Mouse (Mus musculus) erythroblast, adult 5-6 weeks (primary cell): ENCODE measurements around the gene Akr1d1. TPM values are rescaled to one million over a fixed set of nuclear protein-coding genes. Genes with fewer than 3 reads are reported as not detected.

Experiments
- ATAC-seq: replicated peaks from 2 replicates; pipeline ENCODE4 v1.8.0; 2016; ENCODE audit warnings: moderate number of reproducible peaks, mild to moderate bottlenecking, moderate TSS enrichment, inconsistent platforms; ENCODE audit not compliant: poor library complexity, low FRiP score, severe bottlenecking
- total RNA-seq, 2 experiments: library from RNA; stranded (forward) in 1 of 2; stranded (reverse) in 1 of 2; fragments of 150-400 nt in 1 of 2; fragments of 200-764, 138-1000 nt in 1 of 2; gene quantifications; 2 replicates each; pipeline versions ENCODE4 v1.2.3 to v1.2.4; 2015 to 2017; ENCODE audit warnings: low replicate concordance in 2 of 2

The Akr1d1 gene
- total RNA-seq (2015; ENCODE audit: low replicate concordance) (not detected in 2 replicates), total RNA-seq (2017; ENCODE audit: low replicate concordance) (not detected in 2 replicates)

DNA sequence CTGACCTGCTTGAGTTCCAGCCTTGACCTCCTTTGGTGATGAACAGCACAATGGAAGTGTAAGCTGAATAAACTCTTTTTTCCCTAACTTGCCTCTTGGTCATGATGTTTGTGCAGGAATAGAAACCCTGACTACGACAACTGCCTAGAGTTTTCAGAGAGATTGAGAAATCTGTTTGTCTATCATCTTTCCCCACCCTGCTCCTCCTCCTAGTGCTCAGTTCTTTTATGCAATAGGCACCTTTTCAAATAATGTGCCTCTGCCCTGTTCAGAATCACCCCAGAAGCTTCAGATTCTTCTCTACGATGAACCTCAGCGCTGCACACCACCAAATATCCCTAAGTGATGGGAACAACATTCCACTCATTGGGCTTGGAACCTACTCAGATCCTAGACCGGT, at the start of gene Akr1d1:
TSS of gene Akr1d1 (plus strand) at position 234 of the 400 bp plus-strand sequence.
- ATAC-seq = no peak

DNA sequence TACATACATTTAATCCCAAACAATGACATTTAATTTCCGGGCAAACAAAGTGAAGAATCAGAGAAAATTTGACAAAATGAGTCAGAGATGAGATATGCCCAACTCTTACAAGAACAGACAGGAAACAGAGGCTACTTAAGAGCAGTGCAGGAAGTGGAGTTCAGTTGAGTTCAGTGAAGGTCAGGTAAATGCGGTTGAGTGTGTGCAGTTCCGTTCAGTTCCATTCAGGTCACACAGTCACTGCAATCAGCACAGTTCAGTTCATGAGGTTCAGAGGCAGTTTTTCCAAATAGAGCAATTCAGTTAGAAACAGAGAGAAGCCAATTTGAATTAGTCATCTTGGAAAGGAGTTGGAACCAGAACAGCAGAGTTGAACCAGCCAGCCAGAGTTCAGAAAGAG, 48.8 kb upstream of the Akr1d1 start:
- ATAC-seq = no peak

DNA sequence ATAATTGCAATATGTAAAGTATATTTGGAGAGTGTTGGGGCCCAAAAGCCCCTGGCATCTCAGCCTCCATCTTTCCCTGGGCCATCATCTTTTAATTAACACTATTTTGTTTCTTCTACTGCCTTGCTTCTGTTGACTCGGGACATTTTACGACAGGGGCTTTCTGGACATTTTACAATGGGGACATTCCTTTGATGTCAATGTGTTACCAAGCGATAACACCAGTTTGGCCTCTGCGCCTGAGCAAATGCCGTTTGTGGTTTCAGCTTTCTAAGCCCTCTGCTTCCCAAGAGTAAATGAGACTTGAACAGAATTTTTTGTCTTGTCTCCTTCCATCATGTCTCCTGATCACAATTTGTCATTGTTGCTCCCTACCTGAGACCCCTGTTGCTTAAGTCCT, 46.7 kb upstream of the Akr1d1 start:
- no peak for ATAC-seq

DNA sequence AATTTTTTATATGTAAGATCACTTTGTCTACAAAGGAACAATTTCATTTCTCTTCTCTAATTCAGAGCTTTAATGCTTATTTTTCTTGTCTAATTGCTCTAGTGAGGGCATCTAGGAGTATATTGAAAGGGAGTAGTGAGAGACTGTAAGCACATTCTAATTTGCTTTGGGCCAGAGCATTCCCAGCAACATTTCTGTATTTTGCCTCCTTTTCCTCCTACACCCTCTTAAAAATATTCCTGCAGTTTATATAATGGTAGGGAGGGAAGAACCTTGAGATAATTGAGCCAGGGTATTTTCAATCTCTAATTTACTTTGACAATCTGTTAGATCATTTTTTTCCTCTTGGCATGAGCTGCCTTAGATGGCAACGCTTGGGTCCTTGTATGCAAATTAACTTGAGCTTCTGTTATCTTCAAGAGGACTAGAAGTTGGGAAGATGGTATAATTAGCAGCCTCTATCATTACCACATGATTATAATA, 45.3 kb upstream of the Akr1d1 start:
- no peak for ATAC-seq

DNA sequence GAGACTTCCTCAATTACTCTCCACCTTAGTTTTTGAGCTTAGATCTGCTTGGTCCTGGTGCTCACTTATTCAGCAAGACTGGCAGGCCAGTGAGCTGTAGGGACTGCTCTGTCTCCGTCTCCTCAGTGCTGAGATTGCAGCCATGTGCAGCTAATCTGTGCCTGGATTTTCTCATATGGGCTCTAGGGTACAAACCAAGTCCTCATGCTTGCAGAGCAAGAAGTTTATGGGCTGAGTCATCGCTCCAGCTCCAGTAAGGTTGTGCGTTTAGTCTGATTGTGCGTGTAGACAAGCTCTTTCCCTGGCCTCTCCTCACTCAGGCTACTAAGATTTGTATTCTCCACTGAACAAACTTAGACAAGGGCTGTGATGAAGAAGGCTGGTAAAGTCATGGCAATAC, 43.5 kb upstream of the Akr1d1 start:
- no peak for ATAC-seq

DNA sequence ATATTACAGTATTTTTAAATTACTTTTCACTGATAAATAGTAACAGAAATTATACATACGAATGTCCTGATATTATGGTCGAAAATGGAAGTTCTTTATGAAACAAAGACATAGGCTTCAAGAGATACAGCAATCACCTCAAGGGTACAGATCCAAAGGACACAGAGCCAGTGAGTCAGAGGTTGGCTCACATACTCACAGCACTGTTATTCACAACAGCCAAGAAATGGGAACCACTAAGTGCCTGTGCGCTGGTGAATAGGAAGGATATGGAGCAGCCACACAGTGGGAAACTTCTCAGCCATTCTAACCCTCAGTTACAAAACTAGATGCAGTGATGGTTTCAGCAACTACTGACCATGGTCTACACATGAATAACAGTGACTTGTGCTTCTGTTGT, 37.7 kb upstream of the Akr1d1 start:
- ATAC-seq = no peak

DNA sequence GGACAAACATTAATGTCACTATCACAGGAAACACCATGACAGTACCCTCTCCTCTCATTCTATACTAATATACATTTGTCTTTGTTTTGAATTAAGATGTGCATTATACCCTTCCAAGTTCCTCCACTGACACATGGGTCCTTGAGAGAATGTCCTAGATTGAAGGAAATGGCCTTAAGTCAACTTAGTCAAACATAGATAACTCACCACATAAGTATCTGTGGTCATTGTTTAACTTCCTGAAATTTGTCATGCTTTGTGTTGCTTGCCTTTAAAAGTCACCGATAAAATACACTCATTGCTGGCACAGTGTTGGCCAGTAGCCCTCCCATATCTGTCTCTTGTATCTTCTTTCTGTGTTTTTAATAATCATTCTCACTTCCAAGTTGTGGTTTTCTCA, 35.0 kb upstream of the Akr1d1 start:
- ATAC-seq = no peak

DNA sequence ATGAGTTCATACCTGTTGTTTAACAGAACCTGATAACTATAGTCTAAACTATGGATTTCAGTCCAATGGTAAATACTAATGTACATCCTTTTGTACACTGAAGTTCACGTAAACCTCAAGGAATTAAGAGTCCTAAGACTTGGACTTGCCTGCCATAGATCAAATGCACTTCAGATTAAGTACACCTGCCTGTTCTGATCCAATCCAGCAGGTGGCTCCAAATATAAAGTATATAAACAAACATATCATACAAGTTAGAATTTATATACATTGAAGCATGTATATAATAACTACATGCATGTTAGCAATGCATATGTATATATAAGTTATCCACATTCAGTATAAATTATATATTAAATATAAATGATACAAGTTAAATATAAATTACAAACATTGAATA, 33.1 kb upstream of the Akr1d1 start:
- ATAC-seq = no peak

DNA sequence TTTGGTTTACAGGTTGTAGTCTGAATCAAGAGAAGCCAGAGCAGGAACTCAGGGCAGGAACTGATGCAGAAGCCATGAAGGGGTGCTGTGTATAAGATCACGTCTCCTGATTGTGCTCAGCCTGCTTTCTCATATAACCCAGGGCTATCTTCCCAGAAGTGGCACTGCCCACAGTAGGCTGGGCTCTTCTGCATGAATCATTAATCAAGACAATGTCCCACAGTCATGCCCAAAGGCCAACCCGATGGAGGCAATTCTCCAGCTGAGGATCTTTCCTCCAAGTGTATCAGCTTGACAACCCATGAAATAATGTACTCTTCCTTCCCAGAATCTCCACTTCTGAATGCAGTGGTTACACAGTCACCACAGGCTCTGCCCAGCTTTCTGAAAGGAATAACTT, 24.4 kb upstream of the Akr1d1 start:
- no peak for ATAC-seq

DNA sequence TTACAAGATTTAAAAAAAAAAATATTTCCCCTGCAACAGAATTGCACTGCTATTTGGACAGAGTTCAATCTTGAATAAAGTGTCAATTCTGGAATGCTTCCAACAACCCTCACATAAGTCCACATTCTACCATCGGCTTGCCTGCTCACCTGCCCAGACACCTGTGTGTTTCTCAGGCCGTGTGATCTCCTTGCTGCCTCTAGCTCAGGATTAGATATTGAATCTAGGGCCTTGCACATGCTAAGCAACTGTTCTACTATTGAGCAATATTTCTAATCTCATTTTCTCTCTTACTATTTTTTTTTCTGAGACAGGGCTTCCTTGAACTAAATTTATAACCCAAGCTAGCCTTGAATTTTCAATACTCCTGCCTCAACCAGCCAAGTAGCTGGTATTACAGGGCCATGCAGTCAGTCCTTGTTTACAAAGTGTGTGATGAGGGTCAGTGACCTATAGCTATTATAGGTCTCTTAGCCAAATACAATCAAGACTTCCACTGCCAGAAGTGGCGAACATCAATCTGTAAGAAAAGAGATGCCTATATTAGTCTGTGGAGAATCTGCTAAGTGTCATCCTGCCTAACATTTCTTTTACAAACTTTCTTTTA, 23.0 kb upstream of the Akr1d1 start:
- no peak for ATAC-seq

DNA sequence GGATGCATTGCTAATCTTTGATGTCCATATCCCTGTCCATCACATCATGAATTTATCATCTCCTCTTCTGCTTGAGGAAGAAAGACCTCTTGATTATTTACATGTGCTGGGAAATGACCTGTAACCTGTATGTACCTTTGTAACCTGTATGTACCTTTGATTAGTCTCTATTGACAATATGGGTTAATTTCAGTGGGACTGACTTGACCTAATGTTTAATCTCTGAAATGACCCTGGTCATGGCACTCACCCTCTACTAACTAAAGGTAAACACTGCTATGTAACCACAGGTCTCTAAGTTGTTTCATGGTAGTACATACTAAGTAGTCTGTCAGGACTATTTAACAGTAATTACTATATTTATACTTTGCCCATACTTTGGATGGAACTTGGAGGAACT, 19.2 kb upstream of the Akr1d1 start:
- ATAC-seq = no peak

DNA sequence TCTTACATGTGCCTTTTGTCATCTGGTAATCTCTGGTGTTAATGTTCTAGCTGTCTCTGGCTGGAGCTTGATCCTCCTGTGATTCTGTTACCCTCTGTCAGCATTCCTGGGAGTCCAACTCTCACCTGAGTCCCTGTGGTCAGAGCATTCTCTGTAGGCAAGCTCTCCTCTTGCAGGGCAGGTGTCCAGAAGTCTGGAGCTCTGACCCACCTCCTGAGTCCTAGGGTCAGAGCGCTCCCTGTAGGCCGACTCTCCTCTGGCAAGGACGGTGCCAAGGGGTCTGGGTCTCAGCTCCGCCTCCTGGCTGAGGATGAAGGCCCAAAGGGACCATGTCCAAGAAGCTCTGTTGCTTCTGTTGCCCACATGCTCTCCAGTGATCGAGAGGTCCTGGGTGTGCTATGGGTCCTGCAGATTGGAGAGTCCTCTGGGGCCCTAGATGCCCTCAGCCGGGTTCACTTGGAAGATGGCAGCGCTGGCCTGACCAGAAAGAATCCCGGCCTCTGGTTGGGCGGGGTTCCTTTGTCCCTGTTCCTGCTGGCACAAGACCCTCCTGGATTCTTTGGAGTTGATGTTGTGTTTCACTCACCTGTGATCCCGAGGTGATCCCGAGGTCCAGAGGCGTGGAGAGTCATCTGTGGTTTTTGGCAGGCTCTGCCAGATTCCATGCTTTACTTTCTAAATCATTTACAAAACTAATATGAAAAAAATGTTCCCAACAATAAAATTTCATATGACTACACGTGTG, 9.2 kb upstream of the Akr1d1 start:
- ATAC-seq = no peak

DNA sequence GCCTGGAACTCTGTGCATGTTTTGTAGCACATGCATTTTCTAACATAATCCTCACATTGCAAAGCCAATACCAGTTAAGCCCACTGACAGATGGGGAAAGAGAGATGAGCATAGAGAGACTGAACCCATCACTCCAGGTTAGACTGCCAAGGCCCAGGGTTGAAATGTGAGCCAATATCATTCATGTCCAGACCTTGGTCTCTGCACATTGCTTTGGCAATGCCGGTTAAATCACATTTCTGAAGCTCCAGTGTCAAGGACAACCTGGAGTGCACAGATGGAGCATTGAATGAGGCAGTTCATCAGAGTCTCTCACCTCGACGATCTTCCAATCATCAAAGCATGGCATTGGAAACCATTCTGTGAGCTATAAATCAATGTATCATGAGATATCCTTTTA, 2.1 kb downstream of the Akr1d1 start:
- no peak for ATAC-seq

DNA sequence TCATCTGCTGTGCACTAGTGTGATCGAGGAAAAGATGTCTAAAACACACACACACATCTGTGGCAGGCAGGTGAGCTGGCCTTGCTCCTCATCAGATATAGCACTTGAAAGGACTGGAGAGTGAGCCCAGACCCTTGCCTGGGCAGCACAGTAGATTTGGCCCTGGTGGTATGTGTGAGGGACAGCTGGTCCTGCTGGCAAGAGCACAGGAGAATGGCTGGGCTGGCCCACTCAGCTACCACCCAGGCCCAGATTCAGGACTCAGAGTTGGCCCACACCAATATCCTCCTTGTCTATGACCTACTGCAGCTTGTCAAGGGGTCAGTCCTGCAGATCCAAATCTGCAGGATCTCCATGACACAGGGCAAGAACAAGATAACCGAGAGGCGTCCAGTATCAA, 6.9 kb downstream of the Akr1d1 start:
- no peak for ATAC-seq

DNA sequence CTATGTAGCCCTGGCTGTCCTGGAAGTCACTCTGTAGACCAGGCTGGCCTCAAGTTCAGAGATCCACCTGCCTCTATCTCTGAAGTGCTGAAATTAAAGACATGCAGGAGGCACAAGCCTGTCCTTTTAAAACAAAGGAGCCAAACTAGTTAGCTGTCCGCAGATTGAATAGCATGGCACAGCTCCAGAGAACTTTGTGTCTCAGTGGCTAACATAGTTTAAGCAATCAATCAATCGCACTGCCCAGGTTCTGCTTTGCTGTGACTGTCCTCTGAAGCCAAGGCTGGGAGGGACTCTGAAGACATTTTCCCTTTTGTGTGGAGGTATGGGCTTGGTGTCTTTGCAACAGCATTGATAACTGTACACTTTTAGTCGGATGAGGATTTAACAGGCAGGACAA, 7.8 kb downstream of the Akr1d1 start:
- no peak for ATAC-seq

DNA sequence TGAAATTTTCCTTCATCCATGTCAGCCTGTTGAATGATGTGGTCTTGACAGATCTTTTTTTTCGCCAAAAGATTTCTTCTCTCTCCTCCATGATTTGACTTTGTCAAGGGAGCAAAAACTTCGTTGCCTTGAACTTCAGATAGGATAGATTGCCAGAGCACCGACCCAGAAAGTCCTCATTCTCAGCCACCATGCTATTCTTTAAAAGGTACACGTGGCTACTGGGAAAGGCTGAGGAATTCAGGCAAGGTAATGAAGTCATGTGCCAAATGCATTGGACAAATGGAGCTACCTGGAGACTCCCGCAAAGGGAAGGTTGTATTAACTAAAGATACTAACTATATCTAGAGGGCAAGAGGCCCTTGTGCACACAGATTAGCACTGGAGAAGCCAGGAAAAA, 8.8 kb downstream of the Akr1d1 start:
- no peak for ATAC-seq

DNA sequence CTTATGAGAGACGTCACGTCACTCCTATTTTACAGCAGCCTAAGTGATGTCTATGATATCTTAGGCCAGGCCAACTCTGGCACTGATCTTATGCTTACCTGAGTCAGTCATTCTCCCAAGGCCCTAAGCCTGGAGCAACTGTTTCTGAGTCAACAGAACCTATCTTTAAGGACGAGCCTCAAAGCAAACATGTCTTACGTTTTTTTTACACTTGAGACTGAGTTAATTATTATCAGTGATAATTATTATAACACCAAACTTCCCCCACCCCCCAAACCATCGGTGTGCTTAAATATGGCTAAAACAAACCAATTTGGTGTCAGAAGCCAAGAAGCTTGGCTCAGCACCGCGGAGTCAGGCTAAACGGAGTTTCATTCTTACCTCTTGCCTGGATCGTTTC, 9.4 kb downstream of the Akr1d1 start:
- ATAC-seq = no peak

DNA sequence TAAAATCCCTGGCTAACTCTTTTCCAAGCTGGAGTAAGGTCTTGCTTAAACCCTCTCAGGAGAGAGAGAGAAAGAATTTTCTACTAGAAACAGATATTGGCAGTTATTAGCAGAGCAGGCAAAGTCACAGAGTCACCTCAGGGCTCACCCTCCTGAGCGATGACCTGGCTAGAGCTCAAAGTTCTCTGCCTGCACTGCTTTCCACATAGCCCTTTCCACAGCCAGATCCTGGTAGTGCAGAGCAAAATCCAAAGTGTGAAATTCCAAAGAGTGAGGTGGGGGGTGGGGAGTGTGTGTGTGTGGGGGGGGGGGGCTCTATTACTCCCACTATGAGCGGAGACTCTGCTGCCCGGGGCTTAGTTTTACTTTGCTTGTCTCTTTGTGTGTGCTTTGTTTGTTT, 10.1 kb downstream of the Akr1d1 start:
- ATAC-seq = no peak

DNA sequence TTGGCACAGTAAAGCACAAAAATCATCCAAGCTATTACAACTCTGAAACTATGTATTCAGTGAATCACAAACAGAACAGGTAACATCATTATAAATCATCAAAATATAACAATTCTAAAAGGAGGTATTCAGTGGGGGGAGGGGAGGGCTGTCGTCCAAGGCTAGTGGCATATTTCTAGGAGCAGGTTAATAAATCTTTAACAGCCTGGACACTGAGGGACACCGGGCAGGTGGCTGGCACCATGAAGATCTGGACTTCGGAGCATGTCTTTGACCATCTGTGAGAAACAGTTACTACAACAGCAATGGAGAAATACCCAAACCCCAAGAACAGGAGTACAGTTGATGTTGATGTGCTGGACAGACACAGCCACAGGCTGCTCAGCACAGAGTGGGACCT, 11.2 kb downstream of the Akr1d1 start:
- ATAC-seq = no peak

DNA sequence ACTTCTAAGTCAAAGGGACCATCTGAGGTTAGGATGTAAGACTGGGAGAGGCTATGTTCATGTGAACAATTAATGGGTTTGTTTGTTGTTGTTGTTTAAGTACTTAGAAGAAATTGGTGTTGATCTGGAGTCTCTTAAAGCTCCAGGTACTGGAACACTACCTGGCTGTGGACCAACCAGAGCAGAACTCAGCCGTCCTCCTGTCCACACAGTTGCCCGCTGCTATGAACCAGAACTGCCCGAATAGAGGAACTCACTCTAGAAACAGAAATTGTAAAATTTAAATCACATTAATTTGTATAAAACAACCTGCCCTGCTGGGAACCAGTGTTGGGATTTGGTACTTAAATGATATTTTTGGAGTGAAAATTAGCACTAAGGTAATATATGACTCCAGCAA, 12.2 kb downstream of the Akr1d1 start:
- no peak for ATAC-seq

DNA sequence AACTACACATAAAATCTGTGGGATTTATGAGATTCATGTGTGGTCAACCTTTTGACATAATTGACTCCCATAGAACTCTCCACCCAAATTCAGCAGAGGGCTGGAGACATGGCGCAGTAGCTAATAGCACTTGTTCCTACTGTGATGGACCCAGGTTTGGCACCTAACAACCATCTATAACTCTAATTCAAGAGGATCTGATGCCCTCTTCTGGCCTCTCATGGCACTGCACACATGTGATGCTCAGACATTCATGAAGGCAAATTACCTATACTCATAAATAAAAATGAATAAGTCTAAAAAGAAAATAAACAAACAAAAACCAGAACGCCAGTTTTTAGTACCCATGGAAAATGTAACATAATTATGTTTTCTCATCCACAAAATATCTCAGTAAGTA, 22.8 kb downstream of the Akr1d1 start:
- ATAC-seq = no peak

DNA sequence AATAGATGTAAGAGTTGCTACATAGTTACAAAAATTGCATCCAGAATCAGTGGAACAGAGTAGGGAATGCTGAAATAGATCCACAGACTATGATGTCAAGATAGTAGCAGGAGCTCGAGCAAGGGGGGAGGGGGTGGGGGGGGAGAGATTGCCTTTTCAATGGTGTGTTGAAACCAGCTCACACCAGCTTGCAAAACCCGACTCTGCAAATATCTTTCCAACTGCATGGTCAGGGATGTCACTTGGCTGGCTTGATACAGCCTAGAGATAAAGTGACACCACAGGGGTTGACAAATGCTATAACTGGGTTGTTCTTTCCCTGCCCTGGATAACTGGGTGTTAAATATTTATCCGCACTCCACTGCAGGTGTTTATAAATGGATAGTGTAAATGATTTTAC, 24.0 kb downstream of the Akr1d1 start:
- ATAC-seq = no peak
